Mouse (Mus musculus): ENCODE results near the gene Plce1.
A peak's percentile ranks its signal among the peaks of the same experiment; 100 is the strongest.

The Plce1 gene

DNA sequence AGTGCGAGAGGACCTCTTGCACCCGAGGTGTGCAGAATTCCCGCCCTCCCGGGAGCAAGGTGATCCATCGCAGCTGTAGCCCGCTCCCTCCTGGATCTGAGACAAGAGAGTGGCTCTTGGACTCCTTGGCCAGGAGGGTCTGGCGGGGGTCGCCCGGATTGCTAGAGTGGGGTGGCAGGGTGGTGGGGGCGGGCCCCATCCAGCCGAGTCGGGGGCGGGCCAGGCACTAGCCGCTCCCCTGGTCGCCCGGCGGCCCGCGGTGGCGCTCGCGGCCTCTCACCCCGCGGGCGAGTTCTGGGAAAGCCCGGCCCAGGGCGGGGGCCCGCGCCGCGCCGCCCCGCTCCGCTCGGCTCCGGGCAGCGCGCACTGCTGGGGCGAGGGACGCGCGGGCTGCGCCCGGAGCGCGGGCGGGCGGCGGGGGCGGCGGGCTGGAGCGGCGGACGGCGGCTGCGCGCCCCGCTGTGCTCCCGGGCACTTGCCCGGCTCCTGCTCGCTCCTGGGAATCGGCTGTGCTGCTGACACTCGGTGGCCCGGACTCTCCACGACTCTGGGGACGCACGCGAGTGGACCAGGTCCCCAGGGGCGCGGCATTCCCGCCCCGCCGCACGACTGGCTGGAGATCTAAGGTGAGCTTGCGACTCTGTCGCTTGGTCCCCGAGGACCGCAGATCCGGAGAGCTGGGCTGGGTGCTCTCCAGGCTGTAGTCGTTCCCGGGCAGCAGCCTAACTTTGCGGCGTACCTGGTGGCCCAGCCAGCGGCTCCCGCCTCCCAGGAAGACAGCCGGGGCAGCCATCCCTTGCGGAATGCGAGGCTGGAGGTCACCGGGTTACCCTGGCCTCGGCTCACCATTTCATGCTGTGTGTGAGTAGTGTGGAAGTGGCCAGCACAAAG, at the start of gene Plce1:
Gene Plce1, plus strand, starts transcription at position 379 of the 891 bp plus-strand sequence.
- peak; percentile 26 to 50 for DNase-seq

- no peak for DNase-seq
These were observed 49.6 kb upstream of the Plce1 start for GRCm38 (mm10) chr19:38431326-38431725.

DNA sequence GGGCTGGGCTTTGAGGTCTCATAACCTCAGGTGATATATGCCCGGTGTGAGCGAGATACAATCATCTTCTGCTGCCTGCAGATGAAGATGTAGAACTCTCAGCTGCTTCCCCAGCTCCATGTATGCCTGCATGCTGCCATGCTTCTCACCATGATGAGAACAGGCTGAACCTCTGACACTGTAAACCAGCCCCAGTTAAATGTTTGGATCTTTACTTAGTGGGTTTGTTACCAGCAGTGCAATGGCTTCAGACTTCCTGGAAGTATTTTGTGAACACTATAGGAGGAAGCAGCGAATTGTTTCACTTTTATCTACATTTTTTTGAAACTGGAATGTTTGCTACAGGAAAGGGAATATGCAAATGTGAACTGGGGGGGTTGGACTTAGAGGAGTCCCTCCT, 48.9 kb upstream of the Plce1 start:
- DNase-seq: no peak

- DNase-seq: no peak
These were observed 47.5 kb upstream of the Plce1 start for GRCm38 (mm10) chr19:38433381-38433780.

- no peak for DNase-seq
These were observed 45.7 kb upstream of the Plce1 start for GRCm38 (mm10) chr19:38435221-38435620.

GRCm38 (mm10) chr19:38441860-38442259, 39.0 kb upstream of the Plce1 start:
- DNase-seq: no peak

- no peak for DNase-seq
These were observed 35.2 kb upstream of the Plce1 start for GRCm38 (mm10) chr19:38445758-38446157.

DNA sequence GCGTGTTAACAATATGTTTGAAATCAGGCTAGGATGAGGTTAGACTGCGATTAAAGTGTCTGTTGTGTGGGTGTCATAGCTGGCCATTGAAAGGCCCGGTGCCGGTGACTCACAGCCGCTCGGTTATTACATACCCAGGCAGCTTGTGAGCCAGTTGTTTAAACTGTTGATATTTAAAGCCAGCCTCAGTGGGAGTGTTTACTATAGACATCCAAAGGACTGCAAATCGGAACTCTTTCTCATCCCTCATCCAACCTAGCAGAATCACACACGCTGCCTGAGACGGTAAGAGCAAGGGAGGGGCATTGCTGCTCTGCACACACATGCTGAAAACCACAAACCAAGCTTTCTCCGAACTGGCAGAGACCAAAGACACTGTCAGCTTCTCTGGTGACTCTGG, 25.7 kb upstream of the Plce1 start:
- DNase-seq: no peak

DNA sequence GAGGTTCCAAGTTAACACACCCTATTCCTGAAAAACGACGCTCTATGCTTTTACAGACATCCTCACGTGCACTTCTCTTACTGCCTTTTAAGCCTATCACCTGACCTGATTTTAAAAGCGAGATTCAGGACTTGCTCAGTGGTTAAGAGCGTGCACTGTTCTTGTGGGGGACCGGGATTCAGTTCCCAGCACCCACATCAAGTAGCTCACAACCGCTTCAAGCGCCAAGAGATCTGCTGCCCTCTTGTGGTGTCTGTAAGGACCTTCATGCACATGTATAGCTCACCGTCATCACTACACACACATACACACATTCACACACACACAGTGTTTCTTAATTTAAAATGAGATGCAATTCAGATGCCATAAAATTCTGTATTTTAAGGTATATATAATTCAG, 21.9 kb upstream of the Plce1 start:
- no peak for DNase-seq

DNA sequence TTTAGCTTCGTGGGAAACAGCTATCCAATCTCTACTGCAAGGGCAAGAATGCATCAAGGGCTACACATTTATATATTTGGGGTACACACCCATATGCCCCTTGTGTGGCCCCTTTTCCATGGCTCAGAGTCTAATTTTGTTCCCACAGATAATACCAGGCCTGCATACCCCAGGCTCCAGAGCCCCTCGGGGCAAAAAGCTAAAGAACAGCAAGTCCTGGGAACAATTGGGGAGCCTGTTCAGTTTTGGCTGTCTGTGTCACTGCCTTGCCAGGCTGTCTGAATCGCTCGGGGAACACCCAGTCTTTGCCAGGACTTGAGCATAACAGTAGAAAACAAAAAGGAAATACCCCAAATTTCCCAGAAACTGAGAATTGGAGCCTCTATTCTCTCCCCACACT, 20.2 kb upstream of the Plce1 start:
- peak in 1 of 2 experiments; percentile 42 for DNase-seq

- DNase-seq: no peak
These were observed 10.5 kb upstream of the Plce1 start for GRCm38 (mm10) chr19:38470257-38470893.

DNA sequence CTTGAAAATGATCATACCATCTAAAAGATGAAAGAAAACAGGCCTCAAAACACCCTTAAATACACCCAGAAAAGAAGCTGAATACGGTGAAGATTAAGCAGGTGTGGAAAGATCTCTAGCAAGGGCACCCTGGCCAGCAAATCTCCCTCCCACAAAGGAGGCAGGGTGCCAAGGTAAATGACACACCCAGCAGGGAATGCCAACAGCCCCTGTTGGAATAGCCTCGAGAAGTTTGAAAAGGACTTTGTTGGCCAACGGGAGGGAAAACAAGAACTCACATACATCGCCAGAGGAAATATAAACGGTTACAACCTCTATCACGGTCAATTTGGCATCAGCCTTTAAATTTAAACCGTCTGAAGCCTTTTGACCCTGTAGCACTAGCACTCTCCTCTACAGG, 5.5 kb upstream of the Plce1 start:
- DNase-seq: no peak

DNA sequence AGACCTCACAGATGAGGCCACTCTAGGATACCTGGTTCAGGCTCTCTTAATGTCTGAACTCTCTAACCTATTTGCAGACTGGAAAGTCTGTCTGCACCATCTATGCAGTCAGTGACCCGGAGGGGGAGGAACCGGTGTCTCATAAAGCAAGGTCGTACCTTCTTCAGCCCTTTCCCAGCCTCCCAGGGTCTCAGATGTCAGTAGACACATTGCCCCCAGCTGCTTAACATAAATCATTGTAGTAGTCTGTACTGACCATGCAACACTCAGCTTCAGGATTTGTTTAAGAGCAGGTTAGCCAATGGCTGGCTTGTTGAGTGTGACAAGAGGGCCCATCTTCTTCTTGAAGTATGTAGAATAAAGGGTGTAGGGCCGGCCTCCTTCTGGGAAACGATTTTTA, 2.6 kb upstream of the Plce1 start:
- no peak for DNase-seq

GRCm38 (mm10) chr19:38478948-38479347, 2.0 kb upstream of the Plce1 start:
- DNase-seq: peak in 1 of 2 experiments; percentile 15

GRCm38 (mm10) chr19:38479473-38479872, 1.4 kb upstream of the Plce1 start:
- no peak for DNase-seq

DNA sequence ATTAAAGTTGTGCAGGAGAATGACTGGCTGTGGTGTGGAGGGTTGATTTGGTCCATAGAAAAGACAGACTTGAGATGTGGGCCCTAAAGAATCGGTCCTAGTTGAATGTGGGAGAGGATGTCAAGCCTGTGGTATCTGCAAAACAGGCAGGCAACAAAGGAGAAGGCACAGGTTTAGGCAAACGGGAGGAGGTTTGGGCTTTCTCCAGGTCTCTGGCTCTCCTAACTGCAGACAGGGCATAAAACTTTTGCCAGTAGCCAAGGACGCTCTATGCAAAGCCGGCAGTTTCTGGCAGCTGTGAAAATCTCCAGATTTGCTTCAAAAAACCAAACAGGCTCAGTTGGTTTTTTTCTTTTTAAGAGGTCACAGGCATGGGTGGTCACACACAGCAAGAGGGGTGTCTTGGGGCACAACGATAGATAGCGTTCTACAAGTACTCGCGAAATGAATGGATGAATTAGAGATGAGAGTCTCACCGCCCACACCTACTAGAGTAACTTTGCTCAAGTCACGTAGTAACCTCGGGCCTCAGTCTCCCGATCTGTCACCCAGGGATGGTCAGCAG, 671 bp upstream of the Plce1 start:
- DNase-seq: peak in 1 of 2 experiments; percentile 21

- DNase-seq: no peak
These were observed 997 bp downstream of the Plce1 start for GRCm38 (mm10) chr19:38481906-38482305.

GRCm38 (mm10) chr19:38482406-38483181, 1.7 kb downstream of the Plce1 start:
- DNase-seq: no peak

- peak in 1 of 2 experiments; percentile 5 for DNase-seq
These were observed 5.1 kb downstream of the Plce1 start for GRCm38 (mm10) chr19:38485779-38486555.

- DNase-seq: no peak
These were observed 6.6 kb downstream of the Plce1 start for GRCm38 (mm10) chr19:38487501-38487900.

- DNase-seq: peak in 1 of 2 experiments; percentile 20
These were observed 7.4 kb downstream of the Plce1 start for GRCm38 (mm10) chr19:38488103-38488912.
